Mouse (Mus musculus) adrenal gland, adult 8-10 months (tissue): ENCODE results near the gene Cops8. TPM values are rescaled to one million over a fixed set of nuclear protein-coding genes. Genes with fewer than 3 reads are reported as not detected.

ENCODE experiments used
- DNase-seq: peaks from one replicate; pipeline ENCODE4 v3.0.0; 2022
- total RNA-seq, 4 experiments: library from RNA; stranded (reverse); gene quantifications; 2 replicates each; pipeline ENCODE4 v1.2.4; 2022

The Cops8 gene
- 100 to 1,000 TPM in 1 of 4 experiments, 10 to 100 TPM in 3; 65.9 to 107 (median 91.5) TPM for total RNA-seq

DNA sequence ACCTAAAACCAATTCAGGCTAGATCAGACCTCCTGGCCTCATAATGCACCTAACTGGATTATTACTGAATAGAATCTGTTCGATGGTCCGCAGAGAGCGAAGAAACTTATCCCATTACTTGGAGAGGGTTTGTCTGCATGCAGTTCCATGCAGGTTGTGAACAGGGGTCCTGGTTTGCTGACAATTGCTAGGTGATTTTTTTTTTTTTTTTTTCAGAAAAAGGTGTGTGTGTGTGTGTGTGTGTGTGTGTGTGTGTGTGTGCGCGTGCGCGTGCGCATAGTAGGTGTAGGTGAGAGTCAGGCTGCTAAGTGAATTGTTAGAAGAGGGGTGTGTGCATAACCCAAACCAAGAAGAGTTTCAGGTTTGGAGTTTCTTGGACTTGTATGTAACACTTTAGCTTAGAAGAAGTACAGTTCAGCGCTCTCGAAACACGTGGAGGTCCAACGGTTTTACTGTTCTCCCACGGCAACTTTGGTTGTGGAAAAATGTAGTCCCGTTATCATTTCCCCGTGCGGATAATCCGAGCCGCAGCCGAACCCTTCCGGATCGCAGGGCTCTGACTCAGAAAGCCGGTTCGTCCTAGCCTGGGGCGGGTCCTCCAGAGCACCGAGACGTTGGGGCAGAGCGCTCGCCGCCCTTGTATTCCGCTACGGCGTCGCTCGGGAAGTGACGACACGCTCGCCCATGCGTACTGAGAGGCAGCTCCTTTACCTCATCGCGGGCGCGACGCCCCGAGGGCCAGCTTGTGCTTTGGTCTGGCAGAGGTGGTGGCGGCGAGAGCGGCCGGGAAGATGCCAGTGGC lies at the start of gene Cops8:
Gene Cops8, plus strand, starts transcription at position 223 of the 802 bp plus-strand sequence.
- peak; percentile 96 for DNase-seq

DNA sequence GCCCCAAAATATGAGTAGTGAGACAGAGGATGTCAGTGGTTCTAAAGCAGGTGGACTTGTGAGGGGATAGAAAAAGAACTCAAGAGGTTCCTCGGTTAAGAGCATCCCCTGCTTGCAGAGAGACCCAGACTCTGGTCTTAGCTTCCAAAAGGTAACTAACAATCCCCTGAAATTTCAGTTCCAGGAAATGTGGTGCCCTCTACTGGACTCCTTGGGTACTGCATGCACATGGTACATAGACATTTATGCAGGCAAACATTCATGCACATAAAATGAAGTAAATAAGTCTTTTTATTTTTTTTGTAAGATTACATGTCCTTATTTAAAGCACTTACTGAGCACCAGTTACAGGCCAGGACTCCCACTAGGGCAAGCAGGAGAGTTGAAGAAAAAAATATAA lies 45.6 kb upstream of the Cops8 start:
- DNase-seq, result no peak

DNA sequence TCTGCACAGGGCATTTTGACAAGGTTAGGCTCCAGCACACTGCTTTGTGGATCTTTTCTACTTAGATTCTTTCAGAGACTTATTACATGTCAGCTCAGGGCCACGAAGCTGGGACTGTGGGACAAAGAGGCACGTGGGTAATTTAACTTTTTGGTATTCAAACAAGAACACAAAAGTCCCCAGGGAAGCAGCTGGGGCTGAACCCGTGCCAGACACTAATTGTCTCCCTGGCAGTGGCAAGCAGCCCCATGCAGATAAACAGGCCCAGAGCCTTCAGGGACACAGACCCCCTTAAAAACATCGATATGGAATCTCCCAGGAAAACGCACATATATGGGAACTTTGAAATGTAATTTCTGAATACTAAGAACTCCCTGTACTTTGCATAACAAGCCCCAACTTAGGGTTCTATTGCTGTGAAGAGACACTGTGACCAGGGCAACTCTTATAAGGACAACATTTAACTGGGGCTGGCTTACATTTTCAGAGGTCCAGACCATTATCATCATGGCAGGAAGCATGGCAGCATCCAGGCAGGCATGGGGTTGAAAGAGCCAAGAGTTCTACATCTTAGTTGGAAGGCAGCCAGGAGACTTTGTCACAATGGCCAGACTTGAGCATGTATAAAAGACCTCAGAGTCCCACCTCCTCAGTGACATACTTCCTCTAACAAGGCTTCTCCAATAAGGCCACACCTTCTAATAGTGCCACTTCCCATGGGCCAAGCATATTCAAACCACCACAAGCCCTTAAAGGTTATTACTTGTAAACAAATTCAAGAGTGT lies 41.6 kb upstream of the Cops8 start:
- no peak for DNase-seq

DNA sequence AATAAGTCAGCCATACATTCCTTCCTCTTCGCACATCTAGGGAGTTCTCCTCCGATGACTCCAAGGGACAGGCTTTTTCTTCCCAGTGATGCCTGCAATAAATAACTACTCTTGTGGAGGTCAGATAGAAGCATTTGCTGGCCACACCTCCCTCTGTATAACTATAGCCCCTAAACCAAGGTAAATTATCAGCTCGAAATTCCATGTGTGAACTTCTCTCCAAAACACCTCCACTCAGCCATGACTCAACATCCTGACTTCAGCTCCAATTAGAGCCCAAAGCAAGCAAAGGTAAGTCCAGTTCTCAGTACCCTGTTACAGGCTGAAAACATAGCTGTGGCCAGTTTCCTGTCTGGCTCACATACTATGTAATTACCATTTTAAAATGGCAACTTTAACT lies 38.8 kb upstream of the Cops8 start:
- DNase-seq, result no peak

DNA sequence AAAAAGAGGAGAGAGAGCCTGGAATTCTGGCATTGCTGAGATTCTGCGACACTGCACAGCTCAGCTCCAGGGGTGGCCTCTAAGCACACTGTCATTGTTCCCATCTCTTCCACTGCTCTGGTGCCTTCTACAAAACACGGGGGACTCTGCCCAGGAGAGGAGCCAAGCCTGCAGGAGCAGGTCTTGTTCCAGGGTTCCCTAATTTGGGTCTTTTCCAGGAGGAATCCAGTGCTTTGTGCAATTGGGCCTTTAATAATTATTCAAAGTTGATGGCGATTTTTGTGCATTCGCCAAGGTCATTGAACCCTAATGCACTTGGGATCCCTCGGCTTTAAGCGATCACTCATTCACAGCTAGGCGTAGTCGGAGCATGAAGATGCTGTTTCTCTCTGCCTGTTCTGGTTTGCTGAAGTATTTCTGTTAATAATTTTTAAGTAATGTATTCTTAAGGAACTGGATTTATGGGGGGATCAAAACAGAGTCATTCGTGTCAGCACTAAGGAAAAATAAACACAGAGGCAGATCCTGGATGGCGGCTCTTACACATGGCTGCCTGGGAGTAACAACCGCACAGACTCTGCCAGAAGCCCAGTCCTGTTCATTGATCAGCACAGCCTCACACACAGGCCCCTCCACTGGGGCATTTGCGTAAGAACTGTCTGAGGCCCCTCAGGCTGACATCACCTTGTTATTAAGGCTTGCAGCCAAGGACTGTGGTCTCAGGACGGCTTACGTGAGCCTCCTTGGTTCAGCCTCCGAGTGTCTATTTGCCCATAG lies 35.9 kb upstream of the Cops8 start:
- no peak for DNase-seq

DNA sequence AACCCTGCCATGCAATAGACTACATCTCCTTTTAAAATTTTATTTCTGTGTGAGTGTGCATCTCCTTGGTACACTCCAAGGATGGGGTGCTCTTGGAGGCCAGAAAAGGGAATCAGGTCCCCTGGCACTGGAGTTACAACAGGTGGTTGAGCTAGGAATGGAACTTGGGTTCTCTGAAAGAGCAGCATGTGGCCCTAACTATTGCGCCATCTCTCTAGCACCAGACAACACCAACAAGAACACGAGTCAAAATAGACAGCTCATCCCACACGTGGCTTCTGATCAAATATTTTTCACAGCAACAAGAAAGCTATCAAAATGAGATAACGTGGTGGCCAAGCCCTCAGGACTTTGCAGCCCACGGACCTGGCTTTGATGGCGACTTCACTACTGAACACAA lies 28.9 kb upstream of the Cops8 start:
- DNase-seq, result no peak

DNA sequence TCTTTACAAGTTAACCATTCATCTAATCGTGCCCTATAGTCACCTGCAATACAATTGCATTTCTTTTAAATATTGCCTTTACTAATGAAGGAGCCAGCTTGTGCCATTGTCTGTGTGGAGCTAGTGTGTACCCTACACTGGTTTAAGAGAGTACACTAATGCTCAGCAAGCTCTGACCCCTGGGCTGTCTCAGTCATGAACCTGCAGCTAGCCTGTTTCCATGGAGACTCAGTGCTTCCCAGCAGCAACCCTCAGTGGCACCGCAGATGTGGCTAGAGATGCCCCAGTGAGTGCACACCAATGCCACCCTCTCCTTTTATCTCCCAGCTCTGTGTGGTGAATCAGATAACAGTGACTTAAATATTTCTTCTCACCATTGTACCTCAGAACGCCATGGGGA lies 27.9 kb upstream of the Cops8 start:
- no peak for DNase-seq

DNA sequence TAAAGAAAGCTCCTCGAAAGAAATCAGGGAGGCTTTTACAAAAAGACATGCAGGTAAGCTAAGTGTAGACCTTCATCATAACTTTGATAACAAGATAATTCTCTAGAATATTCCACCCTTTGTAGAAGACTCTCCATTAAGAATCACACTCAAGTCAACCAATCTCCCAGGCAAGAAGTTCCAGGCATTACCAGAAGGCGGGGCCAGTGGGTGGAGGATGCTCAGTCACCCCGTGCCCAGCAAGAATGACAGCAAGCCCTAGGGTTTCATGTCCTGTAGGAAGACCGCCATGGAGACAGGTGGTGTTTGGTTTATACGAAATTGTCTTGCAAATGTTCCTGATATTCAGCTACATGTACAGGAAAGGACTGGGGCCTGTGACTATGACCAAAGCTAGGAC lies 25.4 kb upstream of the Cops8 start:
- no peak for DNase-seq

DNA sequence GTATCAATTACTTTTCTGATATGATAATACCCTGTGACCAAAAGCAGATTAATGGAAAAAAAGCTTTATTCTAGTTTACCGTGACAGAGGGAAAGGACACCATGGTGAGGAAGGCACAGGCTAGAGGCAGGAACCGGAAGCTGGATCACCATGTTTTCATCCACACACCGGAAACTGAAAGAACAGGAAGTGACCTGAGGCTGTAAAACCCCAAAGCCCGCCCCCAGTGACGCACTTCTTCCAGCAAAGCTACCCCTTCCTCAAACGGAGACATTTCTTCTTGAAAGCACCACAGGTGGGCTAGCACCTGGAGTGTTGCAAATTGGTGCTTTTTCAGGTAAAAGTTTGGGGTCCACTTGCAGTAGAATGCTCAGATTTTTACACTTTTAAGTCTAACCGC lies 20.1 kb upstream of the Cops8 start:
- DNase-seq, result no peak

DNA sequence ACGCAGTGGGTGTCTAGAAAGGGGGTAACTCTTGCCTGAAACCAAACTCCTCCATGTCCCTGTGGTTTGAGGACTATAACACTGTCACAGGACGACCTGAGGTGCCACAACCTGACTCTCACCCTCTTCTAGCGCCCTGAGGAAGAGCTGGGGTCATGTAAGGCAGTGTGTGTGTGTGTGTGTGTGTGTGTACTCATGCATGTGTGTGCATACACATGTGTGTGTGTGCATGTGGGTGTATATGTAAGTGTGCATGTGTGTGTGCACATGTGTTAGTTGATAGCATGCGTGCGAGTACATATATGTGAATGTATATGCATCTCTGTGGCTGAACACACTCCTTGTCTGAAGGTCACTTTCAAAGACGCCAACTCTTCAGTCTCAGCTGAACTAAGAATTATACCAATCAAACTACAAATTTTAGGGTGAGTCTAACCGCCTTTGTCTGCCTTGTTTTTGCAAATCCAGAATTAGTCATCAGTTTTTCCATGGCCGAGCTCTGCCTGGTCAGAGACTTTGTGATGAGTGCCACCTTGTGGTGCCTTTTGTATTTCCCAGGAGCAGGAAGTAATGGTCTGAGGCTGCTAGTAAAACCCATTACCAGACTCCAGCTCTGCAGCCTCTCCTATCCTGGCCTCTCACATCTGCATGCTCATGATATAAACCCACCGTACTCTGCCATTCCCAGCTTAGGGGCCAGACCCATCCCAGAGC lies 14.6 kb upstream of the Cops8 start:
- DNase-seq, result peak; percentile 58

DNA sequence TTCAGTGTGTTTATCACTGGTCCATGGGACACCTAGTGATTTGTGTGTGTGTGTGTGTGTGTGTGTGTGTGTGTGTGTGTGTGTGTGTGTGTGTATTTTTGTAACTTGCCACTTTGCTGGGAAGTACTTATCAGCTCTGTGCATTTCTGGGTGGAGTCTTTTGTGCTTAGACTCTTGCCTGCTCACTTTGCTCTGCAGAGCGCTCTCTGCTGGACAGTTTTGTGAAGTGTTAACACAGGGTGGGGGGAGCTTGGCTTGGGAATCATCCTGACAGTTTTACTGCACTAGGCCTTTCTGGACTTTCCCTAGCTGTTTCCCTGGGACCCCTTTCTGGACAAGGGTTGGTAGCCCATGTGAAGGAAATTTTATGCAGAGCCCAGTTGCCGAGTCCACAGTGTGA lies 12.0 kb upstream of the Cops8 start:
- no peak for DNase-seq

DNA sequence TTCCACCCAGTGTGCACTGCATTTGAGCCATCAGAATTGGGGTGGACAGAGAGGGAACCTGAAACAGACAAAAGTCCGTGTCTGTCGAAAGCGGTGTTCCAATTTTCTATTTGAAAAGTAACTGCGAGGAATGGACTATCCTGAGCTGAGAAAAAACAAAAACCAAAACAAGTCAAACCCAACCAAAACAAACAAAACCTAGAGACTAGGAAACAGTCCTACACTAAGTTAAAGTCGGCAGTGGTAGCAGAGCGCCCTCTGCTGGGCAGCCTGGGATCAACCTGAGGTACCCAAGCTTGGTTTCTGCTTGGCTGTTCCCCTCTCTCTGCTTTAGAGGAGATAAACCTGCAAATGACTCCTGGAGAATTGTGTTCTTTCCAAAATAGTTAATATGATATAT lies 10.0 kb upstream of the Cops8 start:
- peak; percentile 52 for DNase-seq

DNA sequence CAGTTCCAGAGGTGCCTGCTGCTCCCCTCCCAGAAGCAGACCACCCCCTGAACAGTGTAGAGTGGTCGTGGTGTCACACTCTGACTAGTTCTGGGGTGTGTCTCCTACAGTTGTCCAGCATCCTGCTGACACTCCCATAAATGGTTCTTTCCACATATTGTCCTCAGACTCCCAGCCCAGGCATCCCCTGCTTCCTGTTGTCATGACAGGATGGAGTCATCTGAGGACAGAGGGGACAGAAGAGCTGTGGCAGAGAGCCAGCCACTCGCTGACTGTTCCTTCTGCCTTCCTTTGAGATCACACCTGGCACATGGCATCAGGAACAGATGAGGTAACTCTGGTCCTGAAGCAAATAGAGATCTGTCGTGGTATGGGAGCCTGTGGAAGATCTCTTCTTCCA lies 3.6 kb upstream of the Cops8 start:
- DNase-seq, result peak; percentile 33

DNA sequence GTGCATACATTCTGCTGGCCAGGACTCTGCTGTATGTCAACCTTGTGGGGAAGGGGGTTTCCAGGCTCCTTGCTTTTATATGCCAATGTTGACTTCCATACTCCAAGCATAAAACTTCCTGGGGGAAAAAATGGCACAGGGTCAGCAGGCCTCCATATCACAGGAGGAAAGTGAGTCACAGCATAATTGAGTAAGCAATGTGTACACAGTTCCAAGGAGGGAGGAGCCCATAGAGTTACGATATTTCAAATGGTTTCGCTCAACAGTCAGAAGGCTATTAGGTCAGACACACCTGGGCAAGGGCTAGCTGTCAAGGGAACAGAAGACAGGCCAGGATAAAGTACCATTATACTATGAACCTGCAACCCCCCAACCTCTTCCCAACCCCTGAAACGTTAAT lies 1.7 kb upstream of the Cops8 start:
- no peak for DNase-seq

DNA sequence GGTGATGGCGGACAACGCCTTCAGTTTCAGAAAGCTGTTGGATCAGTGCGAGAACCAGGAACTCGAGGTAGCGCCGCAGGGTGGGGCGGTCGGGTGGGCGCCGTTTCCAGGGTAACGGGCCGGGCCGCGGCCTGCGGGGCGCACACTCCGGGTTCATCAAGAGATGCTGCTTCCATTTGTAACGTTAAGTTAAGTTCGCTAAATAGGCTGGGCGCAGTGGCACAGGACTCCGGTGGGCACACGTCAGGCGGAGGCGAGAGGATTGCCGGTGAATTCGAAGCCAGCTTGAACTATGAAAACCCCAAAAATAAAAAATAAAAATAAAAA lies 743 bp downstream of the Cops8 start:
- no peak for DNase-seq

DNA sequence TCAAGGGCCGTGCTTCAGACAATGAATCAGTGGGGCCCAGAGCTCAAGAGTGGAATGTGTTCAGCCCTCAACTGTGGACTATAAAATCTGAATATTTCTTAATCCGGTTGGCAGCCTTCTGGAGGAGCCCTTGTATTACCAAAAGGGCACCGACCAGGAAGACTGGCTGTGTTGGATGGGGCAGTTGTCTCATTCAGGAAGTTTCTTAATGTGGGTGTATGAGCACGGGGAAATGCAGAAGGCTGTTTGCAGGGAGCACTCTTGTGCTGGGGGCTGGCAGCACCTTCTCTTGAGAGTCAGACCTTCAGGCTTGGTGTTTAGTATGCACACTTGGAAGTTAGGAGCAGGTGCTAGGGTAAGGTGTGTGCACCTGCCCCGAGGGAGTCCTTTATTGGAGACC lies 6.6 kb downstream of the Cops8 start:
- DNase-seq, result no peak

DNA sequence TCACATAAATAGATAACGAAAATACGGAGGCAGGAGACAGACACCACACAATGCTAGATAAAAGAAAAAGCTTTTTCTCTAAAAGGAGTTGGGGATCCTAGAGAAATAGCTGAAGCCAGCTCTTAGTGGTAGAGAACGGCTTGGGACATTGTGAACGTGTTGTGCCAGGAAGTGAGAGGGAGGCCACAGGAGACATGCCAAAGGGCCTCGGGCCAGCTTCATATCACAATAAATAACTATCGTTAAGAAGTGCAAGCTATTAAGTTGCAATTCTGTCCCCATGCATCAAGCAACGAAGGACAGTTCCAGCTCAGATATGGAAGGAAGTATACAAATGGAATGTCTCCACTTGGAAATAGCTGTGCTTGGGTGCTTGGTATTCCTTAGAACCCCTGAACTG lies 14.5 kb downstream of the Cops8 start:
- no peak for DNase-seq

DNA sequence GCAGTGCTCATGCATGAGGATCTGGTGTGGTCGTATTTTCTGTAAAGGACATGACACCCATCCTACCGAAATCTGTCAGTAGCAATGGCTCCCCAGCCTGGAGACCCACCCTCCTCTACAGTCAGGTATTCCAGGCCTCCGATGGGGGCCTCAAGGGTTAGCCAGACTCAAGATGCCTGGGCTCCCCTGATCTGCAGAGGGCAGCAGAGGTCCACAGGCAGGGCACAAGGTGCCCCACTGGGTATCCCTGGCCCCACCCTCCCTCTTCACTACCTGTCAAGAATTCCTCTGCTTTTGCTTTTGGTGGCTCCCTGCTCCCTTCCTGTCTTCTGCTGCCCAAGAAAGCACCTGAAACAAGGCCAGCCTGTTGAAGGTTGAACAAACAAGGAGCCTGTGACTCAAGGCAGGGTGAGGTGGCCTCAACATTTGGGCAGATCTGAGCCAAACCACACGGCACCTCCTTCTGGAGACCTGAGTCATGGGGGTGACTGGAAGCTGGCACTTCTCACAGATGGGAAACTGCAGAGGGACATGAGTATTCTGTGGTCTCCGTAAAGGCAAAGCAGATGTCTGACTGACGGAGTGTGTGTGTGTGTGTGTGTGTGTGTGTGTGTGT lies 30.7 kb downstream of the Cops8 start:
- peak; percentile 56 for DNase-seq

DNA sequence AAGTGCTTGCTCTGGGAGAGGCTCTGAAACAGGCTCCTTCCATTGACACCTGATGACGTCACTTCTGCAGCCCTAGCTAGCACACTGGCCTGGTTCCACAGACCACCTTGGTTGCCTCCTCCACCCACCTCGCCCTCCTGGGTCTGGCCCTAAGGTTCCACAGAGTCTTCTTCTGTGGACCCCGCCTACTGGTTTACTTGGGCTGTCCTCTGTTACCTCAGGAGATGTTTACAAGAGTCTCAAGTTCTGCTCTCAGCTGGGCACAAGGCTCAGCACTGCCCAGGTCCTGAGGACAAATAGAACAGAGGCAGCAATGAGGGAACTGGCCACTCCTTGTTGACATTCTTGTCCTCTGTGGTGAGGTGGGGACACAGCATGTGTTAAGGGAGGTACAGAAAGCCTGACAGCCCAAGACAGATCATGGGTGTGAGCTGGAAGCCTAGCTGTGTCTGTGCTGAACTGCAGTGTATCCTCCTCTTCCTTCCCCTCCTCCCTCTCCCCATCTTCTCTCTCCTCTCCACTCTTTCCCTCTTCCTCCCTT lies 31.5 kb downstream of the Cops8 start:
- no peak for DNase-seq

DNA sequence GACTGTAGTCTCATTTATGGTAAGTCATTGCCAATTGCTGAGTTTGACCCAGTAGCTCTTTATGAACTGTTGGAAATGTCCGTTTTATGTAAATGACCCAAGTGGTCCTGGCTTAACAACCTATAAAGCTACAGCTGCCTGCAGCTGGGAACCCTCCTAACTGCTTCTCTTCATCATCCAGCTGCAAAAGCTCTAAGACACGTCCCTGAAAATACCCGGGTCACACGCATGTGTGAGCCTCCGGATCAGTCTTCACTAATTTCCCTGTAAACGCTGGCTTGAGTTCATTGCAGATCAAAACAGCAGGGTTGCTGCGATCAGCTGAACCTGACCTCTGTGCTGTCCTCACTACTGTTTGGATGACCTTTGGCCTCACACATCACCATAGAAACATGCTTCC lies 35.6 kb downstream of the Cops8 start:
- no peak for DNase-seq

DNA sequence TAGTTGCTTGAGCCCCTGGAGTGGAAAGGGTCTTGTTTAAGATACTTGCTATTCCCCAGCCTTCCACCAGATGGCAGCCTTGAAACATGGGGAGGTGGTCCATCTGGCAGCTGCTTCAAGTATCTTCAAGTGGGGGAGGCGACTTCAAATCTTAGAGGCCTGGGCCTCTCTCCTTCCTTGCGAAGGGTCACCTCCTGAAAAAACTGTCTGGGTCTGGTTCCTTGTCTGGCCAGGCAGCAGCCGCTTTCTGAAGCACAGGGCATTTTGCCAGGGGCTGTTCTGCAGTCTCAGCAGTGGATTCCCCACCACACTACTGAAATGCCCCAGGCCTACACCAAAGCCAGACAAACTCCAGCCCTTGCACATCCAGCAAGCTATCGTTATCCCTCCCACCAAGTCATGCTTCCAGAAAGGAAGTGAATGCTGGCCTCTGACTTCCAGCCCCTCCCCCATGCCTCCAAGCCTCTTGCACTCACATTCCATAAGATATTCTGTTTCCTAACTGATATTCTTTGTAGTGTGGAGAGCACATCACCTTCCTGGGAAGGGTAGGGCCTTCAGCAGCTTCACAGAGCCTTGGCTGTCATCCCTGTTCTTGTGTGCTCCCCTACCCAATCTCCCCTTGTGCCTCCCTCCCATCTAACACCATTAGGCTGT lies 48.1 kb downstream of the Cops8 start:
- DNase-seq, result peak; percentile 41
